Mouse (Mus musculus) kidney, postnatal 14 days (tissue): ENCODE data around the gene Adm.

Source experiments
- DNase-seq: peaks from one replicate; pipeline ENCODE4 v3.0.0; 2022; ENCODE audit warnings: mixed read lengths

Adm gene

DNA sequence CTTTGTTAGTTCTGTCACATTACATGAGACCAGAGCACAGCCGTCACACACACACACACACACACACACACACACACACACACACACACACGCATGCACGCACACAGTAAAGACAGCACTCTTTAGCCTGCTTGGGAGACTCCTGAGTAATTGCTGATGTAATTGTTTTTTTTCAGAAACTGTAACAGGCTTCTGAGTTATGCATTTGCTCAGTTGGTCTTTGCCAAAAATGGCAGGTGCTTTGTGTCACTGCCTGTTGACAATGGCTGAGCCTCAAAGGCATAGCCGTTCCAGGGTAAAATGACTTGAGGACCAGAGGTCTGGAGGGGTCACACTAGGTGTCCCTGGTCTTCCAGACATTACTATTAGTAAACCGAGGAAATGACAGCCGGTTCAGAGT, 40.8 kb downstream of the Adm start:
- peak; percentile 55 for DNase-seq

DNA sequence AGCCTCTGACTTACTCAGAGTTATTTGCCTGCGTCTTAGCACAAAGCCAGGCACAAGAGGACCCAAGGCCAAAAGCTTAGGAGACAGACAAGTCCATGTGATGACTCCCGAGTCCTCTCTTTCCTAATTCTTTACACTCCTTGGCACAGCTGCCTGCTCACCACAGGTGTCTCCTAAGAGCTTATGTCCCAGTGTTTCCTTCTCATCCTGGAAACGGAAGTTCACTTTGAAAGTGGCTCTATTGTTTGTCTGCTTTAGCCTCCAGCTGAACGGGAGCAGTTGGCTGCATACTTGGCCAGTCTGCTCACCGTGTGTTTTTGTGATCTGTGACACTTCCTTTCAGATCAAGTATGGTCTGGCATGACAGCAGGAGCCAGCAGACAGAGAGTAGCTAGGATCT, 41.3 kb downstream of the Adm start:
- DNase-seq: peak; percentile 58

DNA sequence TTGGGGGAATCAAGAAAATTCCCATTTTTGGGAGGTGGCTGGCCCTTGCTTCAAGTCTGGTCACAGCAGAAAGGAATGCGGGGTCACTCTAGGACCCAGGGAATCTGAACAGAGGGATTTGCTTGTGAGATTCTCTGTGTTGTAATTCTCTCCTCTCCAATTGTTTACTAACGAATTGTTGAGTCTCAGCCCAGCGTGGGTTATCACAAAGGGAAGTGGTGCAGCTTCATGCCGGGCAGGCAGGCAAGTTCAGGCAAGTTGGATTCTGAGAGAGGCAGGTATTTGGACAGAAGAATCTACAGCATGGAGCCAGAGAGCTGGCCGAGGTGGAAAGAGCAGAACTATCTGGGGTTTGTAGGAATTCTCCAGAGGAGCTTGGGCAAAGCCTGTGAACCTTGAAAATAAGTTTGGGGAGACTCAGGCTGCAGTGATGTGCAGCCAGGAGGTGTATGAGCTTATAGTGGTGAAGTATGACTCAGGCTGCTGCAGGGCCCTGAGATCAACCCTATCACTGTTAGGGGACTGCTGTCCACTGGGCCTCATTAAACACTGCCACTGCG, 43.7 kb downstream of the Adm start:
- DNase-seq: no peak
